Mouse (Mus musculus): Measurements from ENCODE around the gene Tmem116. TPM values are rescaled to one million over a fixed set of nuclear protein-coding genes. Genes with fewer than 3 reads are reported as not detected.

The Tmem116 gene
- polyA plus RNA-seq, 1 experiment = 5.0 TPM

- no peaks in the 10 kb centered on the region for H3K27me3 ChIP-seq (ENCODE audit: control insufficient read depth, insufficient read depth, low read length)
- peaks cover 13% of the 10 kb centered on the region for H3K4me1 ChIP-seq (replicated peaks; ENCODE audit: control insufficient read depth, insufficient read depth, low read length)
- peaks cover 15% of the 10 kb centered on the region for H3K36me3 ChIP-seq (ENCODE audit: control insufficient read depth, insufficient read depth, low read length)
- TF ChIP-seq POLR2A (IDR thresholded peaks at IDR 0.05; ENCODE audit: control insufficient read depth, extremely low read depth, insufficient read depth, low read length, poor library complexity) (no peak), CTCF (IDR thresholded peaks at IDR 0.05; ENCODE audit: borderline replicate concordance, control insufficient read depth, extremely low read depth, insufficient read depth, low read length, poor library complexity) (no peak)
- no peak for DNase-seq
- peak overlapping the region; percentile 75 for H3K4me3 ChIP-seq (ENCODE audit: control insufficient read depth, insufficient read depth, low read length)
- WGBS = 3% methylated on average over 8 of the region's 8 CpGs
- peak overlapping the region; percentile 21; the same call in 1 of the 2 replicates for H3K27ac ChIP-seq (ENCODE audit: control insufficient read depth, insufficient read depth, low read length)
These were observed 490 bp upstream of the Tmem116 start for GRCm38 (mm10) chr5:121451203-121451602.

GRCm38 (mm10) chr5:121452026-121452869 is 555 bp downstream of the Tmem116 start, which contains the start of gene Erp29:
Gene Erp29, minus strand, starts transcription at chr5:121452506.
- DNase-seq = peak; percentile 99

DNA sequence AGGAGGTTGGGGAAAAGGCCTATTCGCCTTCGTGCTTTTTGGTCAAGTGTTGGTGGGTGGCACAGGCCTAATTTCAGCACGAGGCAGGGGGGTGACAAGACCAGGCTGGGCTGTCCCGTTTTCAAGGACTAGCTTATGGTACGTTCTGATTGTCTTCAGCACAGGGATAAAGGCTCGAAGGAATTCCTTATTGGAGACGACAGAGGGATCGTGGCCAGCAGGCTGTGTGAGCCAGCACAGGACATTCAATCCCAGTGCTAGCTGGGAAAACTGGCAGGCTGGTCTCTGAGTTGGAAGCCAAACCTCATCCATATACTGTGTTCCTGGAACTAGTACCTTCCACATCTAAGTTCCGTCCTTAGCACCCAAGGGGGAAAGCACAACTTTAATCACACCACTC is 1.2 kb downstream of the Tmem116 start:
- peaks cover 13% of the 10 kb centered on the region for H3K4me1 ChIP-seq (replicated peaks; ENCODE audit: control insufficient read depth, insufficient read depth, low read length)
- WGBS = 8% methylated on average over 9 of the region's 9 CpGs
- no peaks in the 10 kb centered on the region for H3K27me3 ChIP-seq (ENCODE audit: control insufficient read depth, insufficient read depth, low read length)
- DNase-seq = no peak
- peak overlapping the region; percentile 83 for H3K4me3 ChIP-seq (ENCODE audit: control insufficient read depth, insufficient read depth, low read length)
- TF ChIP-seq POLR2A (IDR thresholded peaks at IDR 0.05; ENCODE audit: control insufficient read depth, extremely low read depth, insufficient read depth, low read length, poor library complexity) (no peak), CTCF (IDR thresholded peaks at IDR 0.05; ENCODE audit: borderline replicate concordance, control insufficient read depth, extremely low read depth, insufficient read depth, low read length, poor library complexity) (no peak)
- H3K27ac ChIP-seq (ENCODE audit: control insufficient read depth, insufficient read depth, low read length) = peak overlapping the region; percentile 52
- H3K36me3 ChIP-seq (ENCODE audit: control insufficient read depth, insufficient read depth, low read length) = peaks cover 5% of the 10 kb centered on the region; the same call in 1 of the 2 replicates

More at GRCm38 (mm10) chr5:121452026-121452869, 555 bp downstream of the Tmem116 start, which contains the start of gene Erp29:
- H3K4me3 ChIP-seq (ENCODE audit: control insufficient read depth, insufficient read depth, low read length) = peak within 1 kb of the TSS; percentile 83
- TF ChIP-seq POLR2A (IDR thresholded peaks at IDR 0.05; ENCODE audit: control insufficient read depth, extremely low read depth, insufficient read depth, low read length, poor library complexity) (peak; percentile 82), CTCF (IDR thresholded peaks at IDR 0.05; ENCODE audit: borderline replicate concordance, control insufficient read depth, extremely low read depth, insufficient read depth, low read length, poor library complexity) (no peak; the same call in 1 of the 2 replicates)
- WGBS = under 1% methylated on average over 92 of the region's 97 CpGs
- peak within 1 kb of the TSS; percentile 52 for H3K27ac ChIP-seq (ENCODE audit: control insufficient read depth, insufficient read depth, low read length)
- peaks cover 5% of the 10 kb centered on the region; the same call in 1 of the 2 replicates for H3K36me3 ChIP-seq (ENCODE audit: control insufficient read depth, insufficient read depth, low read length)
- H3K4me1 ChIP-seq (replicated peaks; ENCODE audit: control insufficient read depth, insufficient read depth, low read length) = peaks cover 13% of the 10 kb centered on the region
- H3K27me3 ChIP-seq (ENCODE audit: control insufficient read depth, insufficient read depth, low read length) = no peaks in the 10 kb centered on the region

- Histone ChIP-seq H3K4me1 (replicated peaks; ENCODE audit: control insufficient read depth, insufficient read depth, low read length) (peaks cover 13% of the 10 kb centered on the region), H3K27me3 (ENCODE audit: control insufficient read depth, insufficient read depth, low read length) (no peaks in the 10 kb centered on the region), H3K27ac (ENCODE audit: control insufficient read depth, insufficient read depth, low read length) (no peak overlapping the region), H3K4me3 (ENCODE audit: control insufficient read depth, insufficient read depth, low read length) (no peak overlapping the region), H3K36me3 (ENCODE audit: control insufficient read depth, insufficient read depth, low read length) (no peaks in the 10 kb centered on the region)
- TF ChIP-seq POLR2A (IDR thresholded peaks at IDR 0.05; ENCODE audit: control insufficient read depth, extremely low read depth, insufficient read depth, low read length, poor library complexity) = no peak
- no peak for TF ChIP-seq CTCF (IDR thresholded peaks at IDR 0.05; ENCODE audit: borderline replicate concordance, control insufficient read depth, extremely low read depth, insufficient read depth, low read length, poor library complexity)
- 93% methylated on average over 13 of the region's 13 CpGs for WGBS
- no peak for DNase-seq
These were observed 2.2 kb downstream of the Tmem116 start for GRCm38 (mm10) chr5:121453743-121454502.

DNA sequence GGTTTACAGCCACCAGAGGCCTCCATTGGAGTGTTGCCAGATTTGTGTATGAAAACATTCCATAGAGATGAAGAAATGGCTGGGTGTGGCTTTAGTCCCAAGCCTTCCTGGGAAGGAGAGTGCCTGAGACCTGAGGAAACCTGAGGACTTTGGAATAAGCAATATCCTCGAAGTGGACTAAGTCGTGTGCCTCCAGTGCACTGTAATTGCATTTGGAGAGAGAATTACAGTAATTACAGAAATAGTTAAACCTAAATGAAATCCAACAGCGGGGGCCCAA is 2.8 kb downstream of the Tmem116 start:
- H3K27ac ChIP-seq (ENCODE audit: control insufficient read depth, insufficient read depth, low read length) = no peak overlapping the region
- WGBS = 94% methylated on average over 3 of the region's 3 CpGs
- TF ChIP-seq CTCF (IDR thresholded peaks at IDR 0.05; ENCODE audit: borderline replicate concordance, control insufficient read depth, extremely low read depth, insufficient read depth, low read length, poor library complexity) (no peak), POLR2A (IDR thresholded peaks at IDR 0.05; ENCODE audit: control insufficient read depth, extremely low read depth, insufficient read depth, low read length, poor library complexity) (no peak)

GRCm38 (mm10) chr5:121455510-121456265 is 4.0 kb downstream of the Tmem116 start:
- H3K27me3 ChIP-seq (ENCODE audit: control insufficient read depth, insufficient read depth, low read length) = no peaks in the 10 kb centered on the region
- peaks cover 13% of the 10 kb centered on the region for H3K4me1 ChIP-seq (replicated peaks; ENCODE audit: control insufficient read depth, insufficient read depth, low read length)
- no peak overlapping the region for H3K27ac ChIP-seq (ENCODE audit: control insufficient read depth, insufficient read depth, low read length)
- WGBS = 83% methylated on average over 9 of the region's 9 CpGs
- no peak for DNase-seq
- no peaks in the 10 kb centered on the region for H3K36me3 ChIP-seq (ENCODE audit: control insufficient read depth, insufficient read depth, low read length)
- H3K4me3 ChIP-seq (ENCODE audit: control insufficient read depth, insufficient read depth, low read length) = no peak overlapping the region
- TF ChIP-seq CTCF (IDR thresholded peaks at IDR 0.05; ENCODE audit: borderline replicate concordance, control insufficient read depth, extremely low read depth, insufficient read depth, low read length, poor library complexity) = no peak
- TF ChIP-seq POLR2A (IDR thresholded peaks at IDR 0.05; ENCODE audit: control insufficient read depth, extremely low read depth, insufficient read depth, low read length, poor library complexity) = no peak

More for the DNA sequence above, 2.8 kb downstream of the Tmem116 start:
- no peaks in the 10 kb centered on the region for H3K27me3 ChIP-seq (ENCODE audit: control insufficient read depth, insufficient read depth, low read length)
- H3K4me1 ChIP-seq (replicated peaks; ENCODE audit: control insufficient read depth, insufficient read depth, low read length) = peaks cover 13% of the 10 kb centered on the region
- no peaks in the 10 kb centered on the region for H3K36me3 ChIP-seq (ENCODE audit: control insufficient read depth, insufficient read depth, low read length)
- no peak overlapping the region for H3K4me3 ChIP-seq (ENCODE audit: control insufficient read depth, insufficient read depth, low read length)
- no peak for DNase-seq

Measured in thymus, adult 2 months (tissue).